In genomic region chr13:97776702-97777101, GRCm38 (mm10) we compare ENCODE assay signal across 8 mouse cellular contexts. TPM values are rescaled to one million over a fixed set of nuclear protein-coding genes. Genes with fewer than 3 reads are reported as not detected.
DNase-seq lines count a peak whose midpoint lies in the region; ATAC-seq and TF ChIP-seq lines count a peak whose summit lies in the region.

No protein-coding gene starts in this region.

- H3K36me3 ChIP-seq in kidney, adult 2 months (ENCODE audit: control insufficient read depth, insufficient read depth, low read length) = no peaks in the 10 kb centered on the region
- H3K36me3 ChIP-seq in kidney, embryonic 15.5 days = no peaks in the 10 kb centered on the region
- H3K36me3 ChIP-seq in liver, embryonic 16.5 days (ENCODE audit: control insufficient read depth, insufficient read depth) = no peaks in the 10 kb centered on the region

- no peak for TF ChIP-seq POLR2A in kidney, adult 2 months (IDR thresholded peaks at IDR 0.05; ENCODE audit: low read depth, low read length)

- no peak for ATAC-seq in kidney, embryonic 15.5 days (replicated peaks; ENCODE audit: low FRiP score)
- no peak for ATAC-seq in liver, embryonic 16.5 days (ENCODE audit: low read depth)

- no peak overlapping the region for H3K4me3 ChIP-seq in kidney, adult 2 months (ENCODE audit: insufficient read depth, low read depth, low read length)
- no peak overlapping the region for H3K4me3 ChIP-seq in kidney, embryonic 15.5 days (replicated peaks)
- H3K4me3 ChIP-seq in liver, embryonic 16.5 days (ENCODE audit: low read depth, low read length) = no peak overlapping the region

- TF ChIP-seq CTCF in kidney, adult 2 months (conservative IDR thresholded peaks at IDR 0.05; ENCODE audit: insufficient read depth, insufficient read length, low read depth, low read length) = no peak

- DNase-seq in kidney, adult 2 months = peak; percentile 80
- peak; percentile 72 for DNase-seq in adrenal gland, postnatal 10 days
- DNase-seq in heart, adult 8-10 months (ENCODE audit: low spot score) = peak; percentile 61
- no peak for DNase-seq in thymus, adult 18-20 months
- no peak for DNase-seq in thymus, postnatal 0 days (ENCODE audit: low spot score)
- DNase-seq in thymus, postnatal 10 days (ENCODE audit: low spot score in 2 of 2) = no peak

- 28% methylated on average over 3 of the region's 3 CpGs for WGBS in kidney, adult 2 months
- 46% methylated on average over 3 of the region's 3 CpGs for WGBS in kidney, embryonic 15.5 days
- WGBS in liver, embryonic 16.5 days (ENCODE audit: insufficient replicate concordance) = 82% methylated on average over 3 of the region's 3 CpGs

- H3K27me3 ChIP-seq in kidney, adult 2 months (replicated peaks; ENCODE audit: control insufficient read depth, insufficient read depth, low read length) = no peaks in the 10 kb centered on the region
- no peaks in the 10 kb centered on the region for H3K27me3 ChIP-seq in kidney, embryonic 15.5 days
- no peaks in the 10 kb centered on the region for H3K27me3 ChIP-seq in liver, embryonic 16.5 days (ENCODE audit: control insufficient read depth, insufficient read depth, low read depth, low read length)

- no peak overlapping the region for H3K9ac ChIP-seq in kidney, embryonic 15.5 days
- 0 out of 2 replicates have a peak overlapping the region, but pooled peaks have one; percentile 10 for H3K9ac ChIP-seq in liver, embryonic 16.5 days (ENCODE audit: low read depth, low read length)

- H3K9me3 ChIP-seq in kidney, embryonic 15.5 days (replicated peaks) = no peaks in the 10 kb centered on the region
- H3K9me3 ChIP-seq in liver, embryonic 16.5 days (replicated peaks; ENCODE audit: control insufficient read depth, low read length) = no peaks in the 10 kb centered on the region

- H3K27ac ChIP-seq in kidney, adult 2 months (ENCODE audit: insufficient read depth, low read depth, low read length) = no peak overlapping the region
- H3K27ac ChIP-seq in kidney, embryonic 15.5 days = no peak overlapping the region
- H3K27ac ChIP-seq in liver, embryonic 16.5 days (ENCODE audit: low read length) = peak overlapping the region; percentile 55

- no peak overlapping the region for H3K4me2 ChIP-seq in kidney, embryonic 15.5 days
- no peak overlapping the region for H3K4me2 ChIP-seq in liver, embryonic 16.5 days (ENCODE audit: low read depth, low read length)

- H3K4me1 ChIP-seq in kidney, adult 2 months (ENCODE audit: control insufficient read depth, insufficient read depth, low read length) = no peaks in the 10 kb centered on the region
- H3K4me1 ChIP-seq in kidney, embryonic 15.5 days = peaks cover 22% of the 10 kb centered on the region
- H3K4me1 ChIP-seq in liver, embryonic 16.5 days (ENCODE audit: control insufficient read depth, low read depth, low read length) = peaks cover 47% of the 10 kb centered on the region

RNA-seq across cellular contexts. Expression of gene Gm10260, which starts 16.3 kb away (rescaled TPM):
- 3.9 and 5.3 TPM in 2 replicates for polyA plus RNA-seq in kidney, adult 2 months (2012; rRNA removed)
- polyA plus RNA-seq in kidney, embryonic 15.5 days (2015; fragmentation: Nextera tagmentation; extraction: Ambion mirVana) = 3.4 and 6.9 TPM in 2 replicates
- 100 to 1,000 TPM; 238 to 264 TPM for total RNA-seq in adrenal gland, postnatal 10 days (2021)
- total RNA-seq in heart, adult 8-10 months (2022) = 100 to 1,000 TPM in 3 of 4 experiments, 10 to 100 TPM in 1; 89.5 to 120 (median 108) TPM
- polyA plus RNA-seq in liver, embryonic 16.5 days (2015; fragmentation: Nextera tagmentation; extraction: Ambion mirVana) = 4.4 and 4.9 TPM in 2 replicates
- polyA plus RNA-seq in thymus, postnatal 0 days (2015; fragmentation: Nextera tagmentation; extraction: Ambion mirVana) = 6.2 and 9.8 TPM in 2 replicates

Comparison
In these comparisons a context has a peak if more than half of its experiments do, and no peak if none do; other contexts are left out.
1. DNase-seq: peak in kidney, adult 2 months (single experiment), adrenal gland, postnatal 10 days (single experiment) and heart, adult 8-10 months (single experiment); none in thymus, adult 18-20 months (0 of 2), thymus, postnatal 0 days (single experiment) and thymus, postnatal 10 days (0 of 2).